Mouse (Mus musculus): ENCODE measurements around the gene Nop2. TPM values are rescaled to one million over a fixed set of nuclear protein-coding genes. Genes with fewer than 3 reads are reported as not detected.
"Not testable (repeated sequence)": the region's sequence is repeated elsewhere in the genome, so short reads cannot be mapped to it uniquely, and the experiment has no call there.

Nop2 gene
- total RNA-seq, 2 experiments from 2014 or later = 14.6 to 18.6 TPM

- no peak for DNase-seq
Observed at GRCm38 (mm10) chr6:125153682-125154081, 22.0 kb downstream of the Nop2 start.

- no peak for DNase-seq
Observed at GRCm38 (mm10) chr6:125154550-125154949, 22.8 kb downstream of the Nop2 start.

- no peak for DNase-seq
Observed at GRCm38 (mm10) chr6:125155262-125155661, 23.6 kb downstream of the Nop2 start.

GRCm38 (mm10) chr6:125156491-125156890 is 24.8 kb downstream of the Nop2 start:
- no peak for DNase-seq

GRCm38 (mm10) chr6:125156903-125157614 is 25.4 kb downstream of the Nop2 start:
- no peak for DNase-seq

GRCm38 (mm10) chr6:125158944-125159492 is 27.3 kb downstream of the Nop2 start:
- no peak for DNase-seq

- DNase-seq = no peak
Observed at GRCm38 (mm10) chr6:125159773-125160557, 28.3 kb downstream of the Nop2 start.

GRCm38 (mm10) chr6:125160558-125160853 is 28.8 kb downstream of the Nop2 start:
- no peak for DNase-seq

- peak; percentile 80 for DNase-seq
Observed at GRCm38 (mm10) chr6:125160854-125161760, 29.4 kb downstream of the Nop2 start.

GRCm38 (mm10) chr6:125161971-125162370 is 30.3 kb downstream of the Nop2 start:
- not testable (repeated sequence) for DNase-seq

GRCm38 (mm10) chr6:125162615-125163305 is 31.1 kb downstream of the Nop2 start:
- not testable (repeated sequence) for DNase-seq

GRCm38 (mm10) chr6:125163801-125164657 is 32.3 kb downstream of the Nop2 start:
- peak; percentile 82 for DNase-seq

- peak; percentile 64 for DNase-seq
Observed at GRCm38 (mm10) chr6:125164672-125165327, 33.1 kb downstream of the Nop2 start.

- DNase-seq = peak; percentile 98
Observed at GRCm38 (mm10) chr6:125165328-125165891, 33.7 kb downstream of the Nop2 start.

GRCm38 (mm10) chr6:125166051-125166751 is 34.5 kb downstream of the Nop2 start, which contains the start of gene Gapdh:
Gapdh (minus strand) TSS chr6:125166467.
- DNase-seq = peak; percentile 94

- DNase-seq = peak; percentile 87
Observed at GRCm38 (mm10) chr6:125166861-125167650, 35.3 kb downstream of the Nop2 start.

GRCm38 (mm10) chr6:125168086-125168485 is 36.4 kb downstream of the Nop2 start:
- DNase-seq = no peak

- no peak for DNase-seq
Observed at GRCm38 (mm10) chr6:125170194-125170593, 38.5 kb downstream of the Nop2 start.

Data from gastrocnemius, postnatal 25 days (tissue).